17 mouse cellular contexts compared by ENCODE assay signal in the genomic region with DNA sequence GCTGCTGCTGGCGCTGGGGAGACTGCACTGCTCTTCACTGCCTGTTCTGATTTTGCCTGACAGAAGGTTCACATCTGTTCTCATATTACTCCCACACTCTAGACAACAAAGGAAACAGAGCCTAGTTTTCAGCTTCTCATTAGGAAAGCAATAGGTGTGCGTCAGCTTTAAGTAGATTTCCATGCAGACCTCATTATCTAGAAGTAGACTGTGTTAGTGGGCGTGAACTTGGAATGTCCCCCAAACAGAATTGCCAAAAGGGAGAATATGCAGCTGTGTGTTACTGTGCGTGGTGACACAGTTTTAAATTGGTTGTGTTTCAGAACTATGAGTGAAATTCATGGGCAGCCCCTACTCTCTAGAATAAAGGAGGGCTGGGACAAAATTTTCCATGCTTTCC. TPM values are rescaled to one million over a fixed set of nuclear protein-coding genes. Genes with fewer than 3 reads are reported as not detected.
A peak's percentile ranks its signal among the peaks of the same experiment; 100 is the strongest.
DNase-seq lines count a peak whose midpoint lies in the region; ATAC-seq and TF ChIP-seq lines count a peak whose summit lies in the region.
"Had no signal": no experiment of that assay in that cellular context is flagged by ENCODE, and none has a peak within 500 bp of the region (broad histone marks: within the 10 kb centered on the region; RNA-seq: fewer than 3 reads in every experiment).

No protein-coding gene starts in this region.

- H3K9me3 ChIP-seq in lung, postnatal 0 days (ENCODE audit: low read length): no peaks in the 10 kb centered on the region
- H3K9me3 ChIP-seq in kidney, embryonic 16.5 days (ENCODE audit: low read length): no peaks in the 10 kb centered on the region
- H3K9me3 ChIP-seq: megakaryocyte, embryonic 14.5 days; neural tube, embryonic 12.5 days had no signal

- ATAC-seq in frontal cortex, adult (ENCODE audit: low TSS enrichment): peak; percentile 90
- peak; percentile 19; the same call in 1 of the 2 replicates for ATAC-seq in lung, postnatal 0 days
- ATAC-seq in kidney, embryonic 16.5 days (ENCODE audit: low FRiP score, low TSS enrichment): no peak
- ATAC-seq: forebrain, embryonic 14.5 days had no signal

- 78% methylated on average over 4 of the region's 4 CpGs for WGBS in lung, postnatal 0 days
- WGBS in kidney, embryonic 16.5 days: 76% methylated on average over 4 of the region's 4 CpGs

- no peak overlapping the region for H3K4me2 ChIP-seq in lung, postnatal 0 days (replicated peaks; ENCODE audit: low read depth, low read length)
- no peak overlapping the region for H3K4me2 ChIP-seq in kidney, embryonic 16.5 days (replicated peaks; ENCODE audit: low read depth, low read length)
- H3K4me2 ChIP-seq: neural tube, embryonic 12.5 days had no signal

- H3K4me1 ChIP-seq in lung, postnatal 0 days (ENCODE audit: insufficient read depth, low read depth, low read length): no peaks in the 10 kb centered on the region
- no peaks in the 10 kb centered on the region for H3K4me1 ChIP-seq in kidney, embryonic 16.5 days (ENCODE audit: insufficient read depth, low read length)
- H3K4me1 ChIP-seq: neural tube, embryonic 12.5 days had no signal

- H3K36me3 ChIP-seq in lung, postnatal 0 days (ENCODE audit: insufficient read depth, low read length): peaks cover under 1% of the 10 kb centered on the region; the same call in 1 of the 2 replicates
- peaks cover 51% of the 10 kb centered on the region for H3K36me3 ChIP-seq in kidney, embryonic 16.5 days (ENCODE audit: insufficient read depth, low read length)

- no peak overlapping the region for H3K27ac ChIP-seq in lung, postnatal 0 days (ENCODE audit: low read length)
- H3K27ac ChIP-seq in kidney, embryonic 16.5 days (ENCODE audit: low read length): no peak overlapping the region
- H3K27ac ChIP-seq: neural tube, embryonic 12.5 days had no signal

- no peak overlapping the region for H3K4me3 ChIP-seq in lung, postnatal 0 days (ENCODE audit: low read depth, low read length)
- H3K4me3 ChIP-seq in kidney, embryonic 16.5 days (ENCODE audit: low read length): no peak overlapping the region
- H3K4me3 ChIP-seq: megakaryocyte, embryonic 14.5 days; neural tube, embryonic 12.5 days had no signal

- no peak overlapping the region for H3K9ac ChIP-seq in lung, postnatal 0 days (replicated peaks; ENCODE audit: low read depth)
- H3K9ac ChIP-seq in kidney, embryonic 16.5 days (replicated peaks; ENCODE audit: low read length): no peak overlapping the region
- H3K9ac ChIP-seq: neural tube, embryonic 12.5 days had no signal

- no peak for TF ChIP-seq CTCF in lung, postnatal 0 days (IDR thresholded peaks at IDR 0.05)

- DNase-seq in frontal cortex, postnatal 10 days (ENCODE audit: low spot score in 2 of 2): no peak
- peak; percentile 33 for DNase-seq in lung, postnatal 0 days (ENCODE audit: low spot score)
- DNase-seq in lung, postnatal 25 days (ENCODE audit: low spot score): no peak
- peak; percentile 8 to 34 for DNase-seq in layer of hippocampus, postnatal 36 days
- DNase-seq in right cerebral cortex, postnatal 25 days: peak; percentile 54
- no peak for DNase-seq in embryo, embryonic 9.5 days (ENCODE audit: extremely low spot score)
- DNase-seq: adrenal gland, adult 8-10 months; cerebellum, adult 9-11 months; gastrocnemius, postnatal 36 days; kidney, postnatal 10 days; lung, adult 18-20 months; thymus, postnatal 25 days had no signal

- no peak for TF ChIP-seq EP300 in lung, postnatal 0 days (IDR thresholded peaks at IDR 0.05)

- no peaks in the 10 kb centered on the region for H3K27me3 ChIP-seq in lung, postnatal 0 days (replicated peaks; ENCODE audit: insufficient read depth, low read length)
- no peaks in the 10 kb centered on the region for H3K27me3 ChIP-seq in kidney, embryonic 16.5 days (ENCODE audit: insufficient read depth, low read length)
- H3K27me3 ChIP-seq: megakaryocyte, embryonic 14.5 days; neural tube, embryonic 12.5 days had no signal

RNA-seq across cellular contexts. Expression of a gene that starts 9.8 kb away (rescaled TPM):
- polyA plus RNA-seq in lung, postnatal 0 days (2015; fragmentation: Nextera tagmentation; extraction: Ambion mirVana): 6.1 and 6.5 TPM in 2 replicates
- 1 to 10 TPM; 8.1 to 9.1 TPM for total RNA-seq in layer of hippocampus, postnatal 36 days (2021)
- polyA plus RNA-seq in kidney, embryonic 16.5 days (2015; fragmentation: Nextera tagmentation; extraction: Ambion mirVana): 16.8 and 17.5 TPM in 2 replicates

RNA-seq across cellular contexts. Expression of a gene that starts 9.9 kb away (rescaled TPM):
- 6.3 and 7.0 TPM in 2 replicates for polyA plus RNA-seq in lung, postnatal 0 days (2015; fragmentation: Nextera tagmentation; extraction: Ambion mirVana)
- total RNA-seq in layer of hippocampus, postnatal 36 days (2021): 10 to 100 TPM; 24.3 to 24.6 TPM
- 14.0 and 14.9 TPM in 2 replicates for polyA plus RNA-seq in kidney, embryonic 16.5 days (2015; fragmentation: Nextera tagmentation; extraction: Ambion mirVana)

Comparison
In these comparisons a context has a peak if more than half of its experiments do, and no peak if none do; other contexts are left out.
1. DNase-seq: peak in lung, postnatal 0 days (single experiment), layer of hippocampus, postnatal 36 days (2 of 2) and right cerebral cortex, postnatal 25 days (single experiment); none in frontal cortex, postnatal 10 days (0 of 2), lung, postnatal 25 days (single experiment) and embryo, embryonic 9.5 days (single experiment).